8 mouse cellular contexts compared by ENCODE assay signal in the genomic region with DNA sequence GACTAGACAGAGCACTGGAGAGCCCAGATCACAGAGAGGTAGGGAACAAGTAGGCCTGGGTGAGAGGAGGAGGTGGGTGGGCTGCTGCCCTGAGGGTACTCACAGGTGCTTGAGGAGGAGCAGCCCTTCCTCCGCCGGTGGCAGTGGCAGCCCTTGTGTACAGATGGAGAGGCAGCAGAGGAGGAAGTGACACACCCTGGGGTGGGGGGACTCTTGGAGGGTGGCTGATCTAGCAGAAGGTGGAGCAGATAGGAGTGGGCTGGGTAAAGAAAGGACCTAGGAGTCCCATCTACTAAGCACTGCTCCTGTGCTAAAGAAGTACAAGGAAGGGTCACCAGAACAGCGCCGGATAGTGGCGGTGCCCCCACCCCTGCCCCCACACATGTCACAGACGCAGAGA. TPM values are rescaled to one million over a fixed set of nuclear protein-coding genes. Genes with fewer than 3 reads are reported as not detected.
A peak's percentile ranks its signal among the peaks of the same experiment; 100 is the strongest.
DNase-seq lines count a peak whose midpoint lies in the region; ATAC-seq and TF ChIP-seq lines count a peak whose summit lies in the region.

Itgb7 (minus strand) TSS at position 197 of the 400 bp plus-strand sequence.

- intact Hi-C loops in heart, postnatal 25 days (cut with DNase I), result no loop called here

- TF ChIP-seq CTCF in embryonic fibroblast, embryonic 13.5 days (IDR thresholded peaks at IDR 0.05; ENCODE audit: borderline replicate concordance, insufficient read depth, low read length), result no peak

- ATAC-seq in heart, embryonic 11.5 days (replicated peaks; ENCODE audit: insufficient number of reproducible peaks, low FRiP score, low TSS enrichment), result peak; percentile 25; the same call in 1 of the 2 replicates
- 0 out of 2 replicates have a peak, but pooled peaks have one; percentile 18 for ATAC-seq in lung, embryonic 16.5 days (ENCODE audit: low read depth)

- no peak within 1 kb of the TSS for H3K4me2 ChIP-seq in heart, embryonic 11.5 days
- no peak within 1 kb of the TSS for H3K4me2 ChIP-seq in lung, embryonic 16.5 days (ENCODE audit: low read depth, low read length)

- no peak for TF ChIP-seq POLR2A in embryonic fibroblast, embryonic 13.5 days (IDR thresholded peaks at IDR 0.05; ENCODE audit: low read depth, low read length)

- H3K4me3 ChIP-seq in heart, embryonic 11.5 days (ENCODE audit: low read depth, low read length), result no peak within 1 kb of the TSS
- H3K4me3 ChIP-seq in embryonic fibroblast, embryonic 13.5 days (ENCODE audit: insufficient read depth, low read length), result no peak within 1 kb of the TSS
- no peak within 1 kb of the TSS for H3K4me3 ChIP-seq in lung, embryonic 16.5 days (ENCODE audit: low read length)

- H3K4me1 ChIP-seq in heart, embryonic 11.5 days (ENCODE audit: control insufficient read depth, insufficient read depth, low read length), result peaks cover 11% of the 10 kb centered on the region
- H3K4me1 ChIP-seq in embryonic fibroblast, embryonic 13.5 days (ENCODE audit: control insufficient read depth, insufficient read depth, low read length), result peaks cover 11% of the 10 kb centered on the region
- H3K4me1 ChIP-seq in lung, embryonic 16.5 days (replicated peaks; ENCODE audit: control insufficient read depth, insufficient read depth, low read length), result peaks cover 21% of the 10 kb centered on the region

- DNase-seq in heart, postnatal 25 days (ENCODE audit: low spot score), result no peak
- peak; percentile 74 to 82 for DNase-seq in thymus, adult 18-20 months
- no peak for DNase-seq in cerebellum, postnatal 14 days
- no peak for DNase-seq in kidney, postnatal 14 days
- no peak for DNase-seq in left cerebral cortex, adult 18-20 months (ENCODE audit: low spot score in 2 of 2)

- 0 out of 2 replicates have a peak, but pooled peaks cover 2% of the 10 kb centered on the region for H3K27me3 ChIP-seq in heart, embryonic 11.5 days (ENCODE audit: control insufficient read depth, insufficient read depth, low read length)
- H3K27me3 ChIP-seq in lung, embryonic 16.5 days (ENCODE audit: control insufficient read depth, insufficient read depth, low read depth, low read length), result no peaks in the 10 kb centered on the region

- no peaks in the 10 kb centered on the region for H3K36me3 ChIP-seq in heart, embryonic 11.5 days (ENCODE audit: control insufficient read depth, insufficient read depth, low read length)
- H3K36me3 ChIP-seq in lung, embryonic 16.5 days (ENCODE audit: control insufficient read depth, insufficient read depth, low read length), result peaks cover 8% of the 10 kb centered on the region

- 21% methylated on average over 6 of the region's 6 CpGs for WGBS in heart, embryonic 11.5 days (ENCODE audit: insufficient replicate concordance)
- WGBS in lung, embryonic 16.5 days, result 35% methylated on average over 6 of the region's 6 CpGs

- H3K9me3 ChIP-seq in heart, embryonic 11.5 days (replicated peaks; ENCODE audit: control insufficient read depth, low read length), result no peaks in the 10 kb centered on the region
- no peaks in the 10 kb centered on the region for H3K9me3 ChIP-seq in lung, embryonic 16.5 days (ENCODE audit: control insufficient read depth, low read length)

- 0 out of 2 replicates have a peak within 1 kb of the TSS, but pooled peaks have one; percentile 15 for H3K27ac ChIP-seq in heart, embryonic 11.5 days (ENCODE audit: low read depth, low read length)
- peak within 1 kb of the TSS; percentile 34 for H3K27ac ChIP-seq in embryonic fibroblast, embryonic 13.5 days (ENCODE audit: insufficient read depth, low read length)
- no peak within 1 kb of the TSS for H3K27ac ChIP-seq in lung, embryonic 16.5 days (ENCODE audit: low read length)

- H3K9ac ChIP-seq in heart, embryonic 11.5 days (ENCODE audit: low read depth, low read length), result 0 out of 2 replicates have a peak within 1 kb of the TSS, but pooled peaks have one; percentile 49
- no peak within 1 kb of the TSS for H3K9ac ChIP-seq in lung, embryonic 16.5 days (ENCODE audit: low read length)

RNA-seq across cellular contexts. Expression of gene Itgb7, which starts in this region (rescaled TPM):
- 0.94 and 1.2 TPM in 2 replicates for polyA plus RNA-seq in heart, embryonic 11.5 days (2014; fragmentation: Nextera tagmentation; extraction: Ambion mirVana)
- 1 to 10 TPM; 1.3 TPM for total RNA-seq in heart, postnatal 25 days (2021)
- polyA plus RNA-seq in embryonic fibroblast, embryonic 13.5 days (2011; ENCODE audit: insufficient read length, low read depth, missing spikeins), result 0.51 TPM in 1 of 2 replicates, not detected in the other
- polyA plus RNA-seq in lung, embryonic 16.5 days (2015; fragmentation: Nextera tagmentation; extraction: Ambion mirVana), result 3.0 and 3.9 TPM in 2 replicates
- 1 to 10 TPM in 1 of 2 experiments, under 1 TPM in 1; 0.91 to 1.1 TPM for total RNA-seq in left cerebral cortex, adult 18-20 months (2021)

Comparison
In these comparisons a context has a peak if more than half of its experiments do, and no peak if none do; other contexts are left out.
1. DNase-seq: peak in thymus, adult 18-20 months (2 of 2); none in heart, postnatal 25 days (single experiment), cerebellum, postnatal 14 days (0 of 2), kidney, postnatal 14 days (single experiment) and left cerebral cortex, adult 18-20 months (0 of 2).